Mouse (Mus musculus) midbrain, embryonic 13.5 days (tissue): ENCODE measurements around the gene Chd4. TPM values are rescaled to one million over a fixed set of nuclear protein-coding genes. Genes with fewer than 3 reads are reported as not detected.
A peak's percentile ranks its signal among the peaks of the same experiment; 100 is the strongest.

Experiments
- ATAC-seq: fragments of 200-750 bp; cut with Nextera tagmentation; 2 replicates; pipeline ENCODE4 v1.8.0; 2017; ENCODE audit warnings: mild to moderate bottlenecking, moderate TSS enrichment, moderate library complexity
- H3K27ac ChIP-seq: fragments of 300-500 bp; sonication (generic); 2 replicates; pipeline ENCODE4 v1.5.1; 2015; ENCODE audit warnings: inconsistent platforms, mild to moderate bottlenecking, moderate library complexity
- H3K27me3 ChIP-seq: fragments of 300-500 bp; sonication (generic); 2 replicates; pipeline ENCODE4 v1.6.1; 2015; ENCODE audit warnings: mild to moderate bottlenecking, inconsistent platforms
- H3K36me3 ChIP-seq: fragments of 300-500 bp; sonication (generic); 2 replicates; pipeline ENCODE4 v1.6.1; 2015; ENCODE audit warnings: mild to moderate bottlenecking, inconsistent platforms
- H3K4me1 ChIP-seq: fragments of 300-500 bp; sonication (generic); replicated peaks from 2 replicates; pipeline ENCODE4 v1.6.1; 2015; ENCODE audit warnings: inconsistent platforms
- H3K4me2 ChIP-seq: fragments of 300-500 bp; sonication (generic); replicated peaks from 2 replicates; pipeline ENCODE4 v1.6.1; 2015; ENCODE audit warnings: moderate library complexity, mild to moderate bottlenecking, inconsistent platforms
- H3K4me3 ChIP-seq: fragments of 300-500 bp; sonication (generic); replicated peaks from 2 replicates; pipeline ENCODE4 v1.5.1; 2015; ENCODE audit warnings: mild to moderate bottlenecking, inconsistent platforms
- H3K9ac ChIP-seq: fragments of 300-500 bp; sonication (generic); replicated peaks from 2 replicates; pipeline ENCODE4 v1.6.1; 2015; ENCODE audit warnings: mild to moderate bottlenecking, inconsistent platforms
- H3K9me3 ChIP-seq: fragments of 300-500 bp; sonication (generic); 2 replicates; pipeline ENCODE4 v1.6.1; 2016; ENCODE audit warnings: mild to moderate bottlenecking, inconsistent platforms
- WGBS: fragments of 180-500 bp; shearing (Covaris S2); methylation state at CpG from one replicate; pipeline ENCODE4 v1.1.7; 2015; 5-methylcytosine and 5-hydroxymethylcytosine counted together
- polyA plus RNA-seq: library from polyadenylated mRNA; unstranded; fragments of >200 nt; fragmentation: Nextera tagmentation; extraction: Ambion mirVana; gene quantifications from 2 replicates; pipeline ENCODE4 v1.2.1, GENCODE M21; 2015

The Chd4 gene
- polyA plus RNA-seq, 1 experiment from 2014 or later = 133 TPM

DNA sequence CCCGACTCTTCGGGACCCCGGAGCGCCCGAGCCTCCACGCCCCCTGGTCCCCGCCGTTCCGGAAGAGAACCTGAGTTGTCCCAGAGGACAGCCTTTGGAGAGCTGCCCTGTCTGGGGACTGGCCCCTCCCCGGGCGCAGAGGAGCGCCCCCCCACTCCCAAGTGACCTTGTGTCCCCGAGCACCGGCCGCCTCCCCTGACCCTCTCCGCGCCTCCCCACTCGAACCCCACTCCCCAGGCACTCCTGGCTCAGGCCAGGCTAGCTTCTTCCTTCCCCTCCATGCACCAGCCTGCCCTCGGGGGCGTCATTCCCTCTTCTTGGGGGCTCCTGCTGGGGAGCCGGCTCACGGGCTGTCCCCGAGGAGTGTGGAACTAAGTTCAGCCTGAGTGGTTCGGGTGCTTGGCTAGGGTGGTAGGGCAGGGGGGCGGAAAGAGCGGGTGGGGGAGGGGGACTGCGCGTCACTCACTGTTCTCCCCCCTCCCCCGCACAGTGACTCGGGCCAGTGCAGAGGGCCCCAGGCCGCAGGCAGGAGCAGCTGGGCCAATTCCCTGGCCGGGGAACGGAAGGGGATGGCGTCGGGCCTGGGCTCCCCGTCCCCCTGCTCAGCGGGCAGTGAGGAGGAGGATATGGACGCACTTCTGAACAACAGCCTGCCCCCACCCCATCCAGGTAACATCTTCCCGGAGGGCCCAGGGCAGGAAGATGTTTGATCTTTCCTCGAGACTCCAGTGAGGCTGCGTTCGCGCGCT is 990 bp downstream of the Chd4 start:
- under 1% methylated on average over 36 of the region's 44 CpGs for WGBS
- H3K27me3 ChIP-seq = no peaks in the 10 kb centered on the region
- H3K4me1 ChIP-seq = peaks cover 40% of the 10 kb centered on the region
- peak overlapping the region; percentile 94 for H3K4me2 ChIP-seq
- H3K9me3 ChIP-seq = no peaks in the 10 kb centered on the region
- peak overlapping the region; percentile 96 for H3K27ac ChIP-seq
- peak; percentile 72 for ATAC-seq
- H3K9ac ChIP-seq = peak overlapping the region; percentile 96
- H3K4me3 ChIP-seq = peak overlapping the region; percentile 98
- H3K36me3 ChIP-seq = peaks cover 35% of the 10 kb centered on the region

DNA sequence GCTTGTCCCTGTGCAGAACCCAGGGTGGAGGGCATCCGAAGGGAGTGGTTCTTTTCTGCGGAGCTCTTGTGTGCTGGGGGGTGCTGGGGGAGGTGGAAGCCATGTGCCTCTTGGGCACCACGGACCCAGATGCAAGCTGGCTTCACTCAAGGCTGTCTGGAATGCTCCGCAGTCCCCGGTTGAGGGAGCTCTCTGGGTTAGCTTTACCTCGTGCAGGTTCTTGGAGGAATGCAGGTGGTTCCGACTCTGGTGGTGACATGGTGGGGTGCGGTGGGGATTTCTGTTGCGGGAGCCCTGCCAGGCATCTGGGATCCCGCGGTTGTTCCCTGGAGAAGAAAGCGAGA is 1.5 kb downstream of the Chd4 start:
- H3K4me2 ChIP-seq = peak overlapping the region; percentile 94
- no peaks in the 10 kb centered on the region for H3K27me3 ChIP-seq
- H3K36me3 ChIP-seq = peaks cover 40% of the 10 kb centered on the region
- H3K4me3 ChIP-seq = peak overlapping the region; percentile 98
- WGBS = 2% methylated on average over 12 of the region's 12 CpGs
- peak overlapping the region; percentile 96 for H3K9ac ChIP-seq
- peak overlapping the region; percentile 96 for H3K27ac ChIP-seq
- H3K9me3 ChIP-seq = no peaks in the 10 kb centered on the region
- peak; percentile 7 for ATAC-seq
- H3K4me1 ChIP-seq = peaks cover 40% of the 10 kb centered on the region

DNA sequence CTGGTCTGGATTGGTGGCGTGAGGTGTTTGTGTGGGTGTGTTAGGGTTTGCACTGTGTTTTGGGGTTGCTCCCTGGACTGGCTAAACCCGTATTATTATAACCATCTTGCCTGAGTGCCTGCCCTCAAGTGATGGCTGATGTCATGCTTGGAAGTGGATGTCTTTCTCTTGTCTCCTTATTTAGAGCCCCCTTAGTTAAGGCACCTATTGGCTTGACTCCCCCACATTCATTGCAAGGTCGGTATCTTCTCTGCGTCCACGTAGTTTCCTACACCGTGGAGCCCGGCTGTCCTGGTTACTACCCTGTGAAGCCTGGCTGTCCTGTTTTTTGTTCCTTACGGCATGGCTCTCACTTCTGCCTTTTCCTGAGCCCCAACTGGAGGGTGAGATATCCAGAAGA is 2.2 kb downstream of the Chd4 start:
- ATAC-seq = no peak
- peak overlapping the region; percentile 96 for H3K9ac ChIP-seq
- H3K36me3 ChIP-seq = peaks cover 46% of the 10 kb centered on the region
- peak overlapping the region; percentile 98 for H3K4me3 ChIP-seq
- no peaks in the 10 kb centered on the region for H3K9me3 ChIP-seq
- H3K27ac ChIP-seq = no peak overlapping the region; the same call in 1 of the 2 replicates
- peaks cover 40% of the 10 kb centered on the region for H3K4me1 ChIP-seq
- H3K4me2 ChIP-seq = peak overlapping the region; percentile 94
- H3K27me3 ChIP-seq = no peaks in the 10 kb centered on the region
- 62% methylated on average over 8 of the region's 8 CpGs for WGBS

DNA sequence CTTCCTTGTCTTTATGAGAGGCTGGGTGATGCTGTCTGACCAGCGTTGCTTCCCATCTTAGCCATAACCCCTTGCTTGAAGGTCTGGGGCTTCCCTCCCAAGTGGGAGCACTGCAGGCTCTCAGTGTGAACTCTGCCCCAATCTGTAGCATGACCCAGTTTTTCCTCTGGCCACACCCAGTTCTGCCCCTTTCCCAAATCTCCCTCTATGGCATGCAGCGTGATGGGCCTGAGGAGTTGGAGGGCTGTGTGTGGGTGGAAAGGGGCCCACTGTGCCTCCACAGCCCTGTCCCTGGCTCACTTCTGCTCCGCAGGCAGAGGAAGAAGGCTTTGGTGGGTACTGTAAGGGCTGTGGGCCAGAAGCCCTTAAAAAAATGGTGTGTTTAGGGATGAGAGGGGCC is 2.7 kb downstream of the Chd4 start:
- H3K4me2 ChIP-seq = peak overlapping the region; percentile 94
- no peaks in the 10 kb centered on the region for H3K9me3 ChIP-seq
- peak overlapping the region; percentile 25; the same call in 1 of the 2 replicates for H3K27ac ChIP-seq
- H3K9ac ChIP-seq = peak overlapping the region; percentile 96
- H3K36me3 ChIP-seq = peaks cover 51% of the 10 kb centered on the region
- peaks cover 40% of the 10 kb centered on the region for H3K4me1 ChIP-seq
- WGBS = 52% methylated on average over 3 of the region's 3 CpGs
- H3K4me3 ChIP-seq = peak overlapping the region; percentile 98
- ATAC-seq = no peak
- no peaks in the 10 kb centered on the region for H3K27me3 ChIP-seq

DNA sequence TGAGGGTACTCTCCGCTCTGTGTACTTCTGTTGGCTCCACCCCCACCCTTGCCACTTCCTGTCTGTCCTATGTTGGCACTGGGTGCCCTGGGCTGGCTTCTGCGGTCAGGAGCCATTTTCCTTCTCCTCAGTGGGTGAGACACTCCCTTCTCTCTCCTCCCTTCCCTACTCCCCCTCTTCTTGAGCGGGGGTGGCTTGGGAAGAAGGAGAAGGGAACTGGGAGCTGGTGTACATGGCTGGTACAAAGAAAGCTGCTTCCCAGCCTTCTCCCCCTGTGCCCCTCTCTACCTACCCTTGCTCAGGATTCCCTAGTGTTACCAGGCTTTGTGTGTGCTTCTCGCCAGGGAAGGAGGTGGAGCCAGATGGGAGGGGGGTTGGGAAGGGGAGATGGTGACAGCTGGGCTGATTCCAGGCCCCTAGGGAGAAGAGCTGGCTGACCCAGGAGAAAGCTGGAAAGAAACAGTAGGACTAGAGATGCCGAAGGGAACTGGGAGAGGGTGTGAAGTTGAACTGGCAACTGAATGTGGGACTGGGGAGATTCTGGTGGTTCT is 3.7 kb downstream of the Chd4 start:
- Histone ChIP-seq H3K27ac (peak overlapping the region; percentile 78), H3K4me1 (peaks cover 40% of the 10 kb centered on the region), H3K4me2 (peak overlapping the region; percentile 94), H3K9ac (peak overlapping the region; percentile 96), H3K9me3 (no peaks in the 10 kb centered on the region), H3K27me3 (no peaks in the 10 kb centered on the region), H3K36me3 (peaks cover 61% of the 10 kb centered on the region), H3K4me3 (peak overlapping the region; percentile 98)
- WGBS = 34% methylated on average over 5 of the region's 5 CpGs
- no peak for ATAC-seq

DNA sequence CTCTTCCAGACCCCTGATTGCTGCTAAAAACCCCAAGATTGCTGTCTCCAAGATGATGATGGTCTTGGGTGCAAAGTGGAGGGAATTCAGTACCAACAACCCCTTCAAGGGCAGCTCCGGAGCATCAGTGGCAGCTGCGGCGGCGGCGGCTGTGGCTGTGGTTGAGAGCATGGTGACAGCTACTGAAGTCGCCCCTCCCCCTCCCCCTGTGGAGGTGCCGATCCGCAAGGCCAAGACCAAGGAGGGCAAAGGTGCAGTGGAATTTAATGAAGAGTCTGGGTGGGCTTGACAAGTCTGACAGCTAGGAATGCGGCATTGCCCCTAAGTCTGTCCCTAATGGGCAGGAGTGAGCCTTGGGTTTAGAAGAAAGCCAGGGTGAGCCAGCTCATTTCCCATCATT is 5.7 kb downstream of the Chd4 start:
- WGBS = 82% methylated on average over 9 of the region's 9 CpGs
- H3K27me3 ChIP-seq = no peaks in the 10 kb centered on the region
- H3K4me2 ChIP-seq = no peak overlapping the region
- ATAC-seq = no peak
- peaks cover 34% of the 10 kb centered on the region for H3K4me1 ChIP-seq
- no peak overlapping the region for H3K27ac ChIP-seq
- no peak overlapping the region for H3K4me3 ChIP-seq
- no peaks in the 10 kb centered on the region for H3K9me3 ChIP-seq
- H3K9ac ChIP-seq = no peak overlapping the region
- peaks cover 80% of the 10 kb centered on the region for H3K36me3 ChIP-seq

DNA sequence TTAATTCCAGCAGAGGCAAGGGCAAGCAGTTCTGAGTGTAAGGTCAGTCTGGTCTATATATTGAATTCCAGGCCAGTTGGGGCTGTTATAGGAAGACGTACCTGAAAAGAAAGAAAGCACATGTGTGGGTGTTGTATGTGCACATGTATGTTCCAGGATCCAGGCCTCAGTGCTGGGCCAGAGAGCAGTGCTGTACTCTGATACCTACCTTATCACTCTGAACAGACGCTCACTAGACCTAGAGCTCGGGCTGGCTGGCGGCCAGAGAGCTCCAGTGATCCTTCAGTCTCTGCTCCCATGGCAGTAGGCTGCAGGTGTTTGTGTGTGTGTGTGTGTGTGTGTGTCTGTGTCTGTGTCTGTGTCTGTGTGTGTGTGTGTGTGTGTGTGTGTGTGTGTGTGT is 8.4 kb downstream of the Chd4 start:
- no peak overlapping the region for H3K4me3 ChIP-seq
- H3K9me3 ChIP-seq = no peaks in the 10 kb centered on the region
- no peak overlapping the region for H3K4me2 ChIP-seq
- ATAC-seq = no peak
- peaks cover 15% of the 10 kb centered on the region for H3K4me1 ChIP-seq
- 92% methylated on average over 4 of the region's 4 CpGs for WGBS
- no peaks in the 10 kb centered on the region for H3K27me3 ChIP-seq
- H3K36me3 ChIP-seq = peaks cover 99% of the 10 kb centered on the region
- H3K9ac ChIP-seq = no peak overlapping the region
- no peak overlapping the region for H3K27ac ChIP-seq

DNA sequence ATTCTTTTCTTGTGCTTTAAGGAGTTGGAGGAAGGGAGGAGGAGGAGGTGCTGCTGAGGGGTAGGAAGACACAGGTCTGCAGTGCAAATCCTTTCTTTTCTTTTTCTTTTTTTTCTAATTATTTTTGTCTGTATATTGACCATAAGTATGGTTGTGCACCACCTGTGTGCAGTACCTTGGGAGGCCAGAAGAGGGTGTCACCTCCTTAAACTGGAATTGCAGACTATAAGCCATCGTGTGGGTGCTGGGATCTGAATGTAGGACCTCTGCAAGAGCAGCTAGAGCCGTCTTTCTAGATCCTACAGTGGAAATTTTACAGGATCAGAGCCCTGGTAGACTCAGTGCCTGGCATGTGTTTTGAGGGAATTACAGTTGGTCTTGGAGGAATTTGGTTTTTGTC is 11.9 kb downstream of the Chd4 start:
- H3K27ac ChIP-seq = no peak overlapping the region
- H3K4me3 ChIP-seq = no peak overlapping the region
- H3K4me2 ChIP-seq = no peak overlapping the region
- peaks cover 99% of the 10 kb centered on the region for H3K36me3 ChIP-seq
- H3K4me1 ChIP-seq = no peaks in the 10 kb centered on the region
- ATAC-seq = no peak
- H3K9me3 ChIP-seq = no peaks in the 10 kb centered on the region
- 95% methylated on average over 2 of the region's 2 CpGs for WGBS
- H3K9ac ChIP-seq = no peak overlapping the region
- H3K27me3 ChIP-seq = no peaks in the 10 kb centered on the region

DNA sequence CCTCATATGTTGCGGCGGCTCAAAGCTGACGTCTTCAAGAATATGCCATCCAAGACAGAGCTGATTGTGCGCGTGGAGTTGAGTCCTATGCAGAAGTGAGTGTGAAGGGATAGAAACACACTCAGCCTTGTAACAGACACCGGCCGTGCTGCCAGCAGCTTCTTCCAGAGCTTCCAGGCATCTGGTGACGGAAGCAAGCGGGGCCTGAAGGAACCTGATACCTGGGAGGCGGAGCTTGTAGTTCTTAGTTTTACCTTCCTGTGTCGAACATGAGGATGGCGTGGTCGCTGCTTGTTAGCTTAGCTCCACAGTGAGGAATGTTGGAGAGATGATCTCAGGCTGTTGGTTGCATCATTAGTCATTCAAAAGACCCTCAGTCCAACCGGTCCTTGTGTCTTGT is 13.6 kb downstream of the Chd4 start:
- no peak overlapping the region for H3K4me3 ChIP-seq
- no peaks in the 10 kb centered on the region for H3K4me1 ChIP-seq
- no peaks in the 10 kb centered on the region for H3K9me3 ChIP-seq
- no peak overlapping the region for H3K4me2 ChIP-seq
- 92% methylated on average over 14 of the region's 14 CpGs for WGBS
- no peak overlapping the region for H3K27ac ChIP-seq
- H3K36me3 ChIP-seq = peaks cover 100% of the 10 kb centered on the region
- no peak overlapping the region for H3K9ac ChIP-seq
- no peak for ATAC-seq
- no peaks in the 10 kb centered on the region for H3K27me3 ChIP-seq

DNA sequence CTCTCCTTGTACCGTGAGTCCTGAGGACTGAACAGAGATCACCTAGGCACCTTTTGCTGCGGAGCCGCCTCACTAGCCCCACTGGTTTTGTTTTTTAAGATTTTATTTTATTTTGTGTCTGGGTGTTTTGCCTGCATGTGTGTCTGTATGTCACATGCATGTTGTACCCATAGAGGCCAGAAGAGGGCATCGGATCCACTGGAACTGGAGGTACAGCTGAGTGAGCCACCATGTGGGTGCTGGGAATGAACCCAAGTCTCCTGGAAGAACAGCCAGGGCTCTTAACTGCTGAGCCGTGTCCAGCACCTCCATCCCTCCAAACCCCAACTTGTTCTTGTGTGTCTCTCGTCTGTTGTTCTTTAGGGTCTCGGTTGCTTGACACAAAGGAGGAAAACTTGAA is 15.1 kb downstream of the Chd4 start:
- no peaks in the 10 kb centered on the region for H3K4me1 ChIP-seq
- no peak overlapping the region for H3K4me3 ChIP-seq
- no peaks in the 10 kb centered on the region for H3K27me3 ChIP-seq
- H3K27ac ChIP-seq = no peak overlapping the region
- WGBS = 91% methylated on average over 7 of the region's 7 CpGs
- ATAC-seq = no peak
- H3K4me2 ChIP-seq = no peak overlapping the region
- H3K36me3 ChIP-seq = peaks cover 96% of the 10 kb centered on the region
- H3K9me3 ChIP-seq = no peaks in the 10 kb centered on the region
- no peak overlapping the region for H3K9ac ChIP-seq

DNA sequence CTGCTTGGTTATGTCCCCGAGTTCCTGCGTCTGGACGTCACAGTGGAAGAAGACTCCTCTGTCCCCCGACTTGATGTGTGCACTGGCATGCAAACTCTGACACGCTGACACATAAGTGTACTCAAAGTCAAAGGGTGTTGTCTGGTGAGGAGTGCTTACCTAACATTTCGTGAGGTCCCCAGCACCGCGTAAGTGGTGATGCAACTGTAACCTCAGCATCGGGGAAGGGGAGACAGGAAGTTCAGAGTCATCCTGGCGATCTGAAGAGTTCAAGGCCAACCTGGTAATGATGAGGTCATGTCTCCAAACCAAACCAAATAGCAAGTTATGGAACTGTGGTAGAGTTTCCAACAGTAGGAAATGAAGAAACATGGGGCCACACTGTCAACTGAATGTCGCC is 16.8 kb downstream of the Chd4 start:
- H3K9me3 ChIP-seq = no peaks in the 10 kb centered on the region
- H3K27ac ChIP-seq = no peak overlapping the region
- H3K4me2 ChIP-seq = no peak overlapping the region
- no peak overlapping the region for H3K9ac ChIP-seq
- no peaks in the 10 kb centered on the region for H3K4me1 ChIP-seq
- no peak overlapping the region for H3K4me3 ChIP-seq
- H3K36me3 ChIP-seq = peaks cover 96% of the 10 kb centered on the region
- no peaks in the 10 kb centered on the region for H3K27me3 ChIP-seq
- WGBS = 95% methylated on average over 11 of the region's 11 CpGs
- no peak for ATAC-seq

DNA sequence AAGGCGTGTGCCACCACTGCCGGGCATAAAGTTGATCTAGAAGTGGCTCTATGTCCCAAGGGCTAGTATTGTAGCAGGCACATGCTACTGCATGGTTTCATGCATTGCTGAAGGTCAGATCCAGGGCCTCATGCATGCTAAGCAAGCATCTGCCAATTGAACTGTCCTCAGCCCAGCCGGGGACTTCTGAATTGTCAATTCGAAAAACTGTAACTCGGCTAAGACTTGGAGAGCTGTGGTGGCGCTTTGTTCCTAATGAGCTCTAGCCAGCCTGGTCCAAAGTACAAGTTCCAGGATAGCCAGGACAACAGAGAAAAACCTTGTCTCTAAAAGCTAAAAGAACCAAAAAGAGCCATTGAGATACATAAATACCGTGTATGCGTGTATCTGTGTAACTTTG is 23.6 kb downstream of the Chd4 start:
- ATAC-seq = no peak
- Histone ChIP-seq H3K36me3 (peaks cover 94% of the 10 kb centered on the region), H3K4me2 (no peak overlapping the region), H3K9ac (no peak overlapping the region), H3K9me3 (no peaks in the 10 kb centered on the region), H3K4me1 (no peaks in the 10 kb centered on the region), H3K27me3 (no peaks in the 10 kb centered on the region), H3K4me3 (no peak overlapping the region), H3K27ac (no peak overlapping the region)
- 95% methylated on average over 8 of the region's 8 CpGs for WGBS

DNA sequence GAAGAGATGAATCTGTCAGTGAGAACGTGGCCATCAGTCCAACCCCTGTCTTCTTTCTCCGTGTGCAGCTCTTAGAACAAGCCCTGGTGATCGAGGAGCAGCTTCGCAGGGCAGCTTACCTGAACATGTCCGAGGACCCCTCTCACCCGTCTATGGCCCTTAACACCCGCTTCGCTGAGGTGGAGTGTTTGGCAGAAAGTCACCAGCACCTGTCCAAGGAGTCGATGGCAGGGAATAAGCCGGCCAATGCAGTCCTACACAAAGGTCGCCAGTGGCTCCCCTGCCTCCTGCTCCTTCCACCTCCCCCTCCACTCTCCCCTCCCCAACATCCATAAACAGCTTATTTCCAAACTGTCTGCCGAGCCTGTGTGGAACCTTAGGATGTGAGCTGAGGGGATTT is 32.9 kb downstream of the Chd4 start:
- 91% methylated on average over 12 of the region's 12 CpGs for WGBS
- peaks cover 72% of the 10 kb centered on the region for H3K36me3 ChIP-seq
- no peak overlapping the region for H3K27ac ChIP-seq
- H3K27me3 ChIP-seq = no peaks in the 10 kb centered on the region
- no peak overlapping the region for H3K4me2 ChIP-seq
- ATAC-seq = no peak
- H3K4me1 ChIP-seq = peaks cover 21% of the 10 kb centered on the region
- no peaks in the 10 kb centered on the region for H3K9me3 ChIP-seq
- no peak overlapping the region for H3K9ac ChIP-seq
- no peak overlapping the region for H3K4me3 ChIP-seq
